Mouse (Mus musculus) embryonic facial prominence, embryonic 11.5 days (tissue): Measurements from ENCODE around the gene Ksr1. TPM values are rescaled to one million over a fixed set of nuclear protein-coding genes. Genes with fewer than 3 reads are reported as not detected.

Experiments used
- ATAC-seq: fragments of 200-750 bp; cut with Nextera tagmentation; replicated peaks from 2 replicates; pipeline ENCODE4 v1.8.0; 2017; ENCODE audit warnings: low read depth; ENCODE audit not compliant: insufficient number of reproducible peaks, low FRiP score, low TSS enrichment
- DNase-seq: peaks from one replicate; pipeline ENCODE4 v3.0.0-alpha.2; 2015; ENCODE audit warnings: low spot score
- H3K27ac ChIP-seq: fragments of 300-500 bp; sonication (generic); replicated peaks from 2 replicates; pipeline ENCODE4 v1.5.1; 2014; ENCODE audit warnings: mild to moderate bottlenecking, low read depth, low read length, control low read depth
- H3K27me3 ChIP-seq: fragments of 300-500 bp; sonication (generic); 2 replicates; pipeline ENCODE4 v1.6.1; 2014; ENCODE audit warnings: mild to moderate bottlenecking, low read length, moderate library complexity, mixed read lengths; ENCODE audit not compliant: control insufficient read depth, insufficient read depth
- H3K36me3 ChIP-seq: fragments of 300-500 bp; sonication (generic); replicated peaks from 2 replicates; pipeline ENCODE4 v1.6.1; 2014; ENCODE audit warnings: low read depth, mild to moderate bottlenecking, low read length, moderate library complexity, mixed read lengths; ENCODE audit not compliant: control insufficient read depth, insufficient read depth
- H3K4me1 ChIP-seq: fragments of 300-500 bp; sonication (generic); 2 replicates; pipeline ENCODE4 v1.6.1; 2014; ENCODE audit warnings: low read length, mixed read lengths; ENCODE audit not compliant: control insufficient read depth, insufficient read depth
- H3K4me2 ChIP-seq: fragments of 300-500 bp; sonication (generic); 2 replicates; pipeline ENCODE4 v1.6.1; 2014; ENCODE audit warnings: low read depth, mild to moderate bottlenecking, control low read depth, low read length, moderate library complexity
- H3K4me3 ChIP-seq: fragments of 300-500 bp; sonication (generic); 2 replicates; pipeline ENCODE4 v1.5.1; 2014; ENCODE audit warnings: low read depth, low read length, control low read depth
- H3K9ac ChIP-seq: fragments of 300-500 bp; sonication (generic); replicated peaks from 2 replicates; pipeline ENCODE4 v1.6.1; 2014; ENCODE audit warnings: mild to moderate bottlenecking, control low read depth, low read length
- H3K9me3 ChIP-seq: fragments of 300-500 bp; sonication (generic); replicated peaks from 2 replicates; pipeline ENCODE4 v1.6.1; 2016; ENCODE audit warnings: mild to moderate bottlenecking, low read length, inconsistent platforms, mixed read lengths; ENCODE audit not compliant: control insufficient read depth
- WGBS: fragments of 180-500 bp; shearing (Covaris S2); extraction: QIAGEN DNeasy Blood & Tissue Kit; methylation state at CpG from one replicate; pipeline ENCODE4 v1.1.7; 2014; 5-methylcytosine and 5-hydroxymethylcytosine counted together
- polyA plus RNA-seq: library from polyadenylated mRNA; unstranded; fragments of >200 nt; fragmentation: Nextera tagmentation; extraction: Ambion mirVana; gene quantifications from 2 replicates; pipeline ENCODE4 v1.2.1, GENCODE M21; 2014

The Ksr1 gene
- polyA plus RNA-seq, 1 experiment from 2014 or later, result 2.9 TPM

- no peak for DNase-seq
- no peak overlapping the region for H3K9ac ChIP-seq
- H3K27ac ChIP-seq, result no peak overlapping the region
- H3K4me3 ChIP-seq, result no peak overlapping the region
- 81% methylated on average over 9 of the region's 9 CpGs for WGBS
- no peak overlapping the region for H3K4me2 ChIP-seq
- no peaks in the 10 kb centered on the region for H3K36me3 ChIP-seq
- no peaks in the 10 kb centered on the region for H3K4me1 ChIP-seq
- H3K27me3 ChIP-seq, result no peaks in the 10 kb centered on the region
- no peaks in the 10 kb centered on the region for H3K9me3 ChIP-seq
- ATAC-seq, result no peak
Observed at GRCm38 (mm10) chr11:79088325-79088724, 57.9 kb downstream of the Ksr1 start.

GRCm38 (mm10) chr11:79087731-79088311, 58.4 kb downstream of the Ksr1 start:
- no peak for DNase-seq
- 85% methylated on average over 4 of the region's 4 CpGs for WGBS
- no peak for ATAC-seq
- H3K4me2 ChIP-seq, result no peak overlapping the region
- no peaks in the 10 kb centered on the region for H3K36me3 ChIP-seq
- no peaks in the 10 kb centered on the region for H3K9me3 ChIP-seq
- H3K27ac ChIP-seq, result no peak overlapping the region
- H3K9ac ChIP-seq, result no peak overlapping the region
- H3K4me3 ChIP-seq, result no peak overlapping the region
- no peaks in the 10 kb centered on the region for H3K4me1 ChIP-seq
- H3K27me3 ChIP-seq, result no peaks in the 10 kb centered on the region

GRCm38 (mm10) chr11:79086787-79087186, 59.4 kb downstream of the Ksr1 start:
- no peak for DNase-seq
- WGBS, result 87% methylated on average over 12 of the region's 12 CpGs
- H3K36me3 ChIP-seq, result no peaks in the 10 kb centered on the region

GRCm38 (mm10) chr11:79085059-79085458, 61.1 kb downstream of the Ksr1 start:
- H3K4me1 ChIP-seq, result no peaks in the 10 kb centered on the region
- no peak overlapping the region for H3K9ac ChIP-seq
- 73% methylated on average over 5 of the region's 5 CpGs for WGBS
- H3K27ac ChIP-seq, result no peak overlapping the region
- no peak overlapping the region for H3K4me3 ChIP-seq
- no peaks in the 10 kb centered on the region for H3K36me3 ChIP-seq
- DNase-seq, result no peak
- H3K4me2 ChIP-seq, result no peak overlapping the region
- H3K27me3 ChIP-seq, result no peaks in the 10 kb centered on the region
- no peak for ATAC-seq
- no peaks in the 10 kb centered on the region for H3K9me3 ChIP-seq

More at GRCm38 (mm10) chr11:79086787-79087186, 59.4 kb downstream of the Ksr1 start:
- no peaks in the 10 kb centered on the region for H3K27me3 ChIP-seq
- no peak overlapping the region for H3K9ac ChIP-seq
- H3K4me2 ChIP-seq, result no peak overlapping the region
- H3K9me3 ChIP-seq, result no peaks in the 10 kb centered on the region
- no peak overlapping the region for H3K27ac ChIP-seq
- ATAC-seq, result no peak; the same call in 1 of the 2 replicates
- H3K4me3 ChIP-seq, result no peak overlapping the region
- H3K4me1 ChIP-seq, result no peaks in the 10 kb centered on the region

GRCm38 (mm10) chr11:79083018-79083441, 63.2 kb downstream of the Ksr1 start:
- 74% methylated on average over 11 of the region's 11 CpGs for WGBS

GRCm38 (mm10) chr11:79080965-79081891, 65.0 kb downstream of the Ksr1 start:
- WGBS, result 70% methylated on average over 16 of the region's 16 CpGs
- H3K27me3 ChIP-seq, result no peaks in the 10 kb centered on the region
- H3K4me2 ChIP-seq, result no peak overlapping the region
- H3K4me1 ChIP-seq, result no peaks in the 10 kb centered on the region
- DNase-seq (no peak), ATAC-seq (no peak)
- H3K36me3 ChIP-seq, result no peaks in the 10 kb centered on the region
- H3K9ac ChIP-seq, result no peak overlapping the region
- H3K27ac ChIP-seq, result no peak overlapping the region
- H3K9me3 ChIP-seq, result no peaks in the 10 kb centered on the region
- no peak overlapping the region for H3K4me3 ChIP-seq

More at GRCm38 (mm10) chr11:79083018-79083441, 63.2 kb downstream of the Ksr1 start:
- no peak overlapping the region for H3K4me2 ChIP-seq
- H3K27ac ChIP-seq, result no peak overlapping the region
- no peaks in the 10 kb centered on the region for H3K9me3 ChIP-seq
- H3K9ac ChIP-seq, result no peak overlapping the region
- no peaks in the 10 kb centered on the region for H3K36me3 ChIP-seq
- no peaks in the 10 kb centered on the region for H3K4me1 ChIP-seq
- DNase-seq, result no peak
- H3K27me3 ChIP-seq, result no peaks in the 10 kb centered on the region
- H3K4me3 ChIP-seq, result no peak overlapping the region
- ATAC-seq, result no peak

- H3K27me3 ChIP-seq, result no peaks in the 10 kb centered on the region
- no peak overlapping the region for H3K4me2 ChIP-seq
- no peak overlapping the region for H3K9ac ChIP-seq
- 84% methylated on average over 6 of the region's 6 CpGs for WGBS
- no peak for ATAC-seq
- no peak overlapping the region for H3K4me3 ChIP-seq
- no peak overlapping the region for H3K27ac ChIP-seq
- H3K36me3 ChIP-seq, result no peaks in the 10 kb centered on the region
- no peaks in the 10 kb centered on the region for H3K4me1 ChIP-seq
- no peak for DNase-seq
- no peaks in the 10 kb centered on the region for H3K9me3 ChIP-seq
Observed at GRCm38 (mm10) chr11:79080081-79080480, 66.1 kb downstream of the Ksr1 start.

- H3K27ac ChIP-seq, result no peak overlapping the region
- no peak for ATAC-seq
- H3K36me3 ChIP-seq, result no peaks in the 10 kb centered on the region
- H3K9me3 ChIP-seq, result no peaks in the 10 kb centered on the region
- H3K4me1 ChIP-seq, result no peaks in the 10 kb centered on the region
- no peak overlapping the region for H3K9ac ChIP-seq
- DNase-seq, result no peak
- H3K27me3 ChIP-seq, result no peaks in the 10 kb centered on the region
- 76% methylated on average over 12 of the region's 12 CpGs for WGBS
- H3K4me3 ChIP-seq, result no peak overlapping the region
- H3K4me2 ChIP-seq, result no peak overlapping the region
Observed at GRCm38 (mm10) chr11:79076484-79076883, 69.7 kb downstream of the Ksr1 start.
